Mouse (Mus musculus) testis, adult 2 months (tissue): ENCODE measurements around the gene Gramd4.

ENCODE experiments used
- CTCF ChIP-seq: fragments of 200-500 bp; IDR thresholded peaks from 2 replicates; pipeline ENCODE4 v1.5.1; 2012; ENCODE audit warnings: low read depth, mild to moderate bottlenecking, inconsistent platforms, low read length, moderate library complexity; ENCODE audit not compliant: control insufficient read depth, insufficient read depth, insufficient replicate concordance
- POLR2A ChIP-seq: fragments of 200-500 bp; IDR thresholded peaks from 2 replicates; pipeline ENCODE4 v1.6.1; 2012; ENCODE audit warnings: low read depth, mild to moderate bottlenecking, inconsistent platforms, low read length, moderate library complexity; ENCODE audit not compliant: control insufficient read depth

DNA sequence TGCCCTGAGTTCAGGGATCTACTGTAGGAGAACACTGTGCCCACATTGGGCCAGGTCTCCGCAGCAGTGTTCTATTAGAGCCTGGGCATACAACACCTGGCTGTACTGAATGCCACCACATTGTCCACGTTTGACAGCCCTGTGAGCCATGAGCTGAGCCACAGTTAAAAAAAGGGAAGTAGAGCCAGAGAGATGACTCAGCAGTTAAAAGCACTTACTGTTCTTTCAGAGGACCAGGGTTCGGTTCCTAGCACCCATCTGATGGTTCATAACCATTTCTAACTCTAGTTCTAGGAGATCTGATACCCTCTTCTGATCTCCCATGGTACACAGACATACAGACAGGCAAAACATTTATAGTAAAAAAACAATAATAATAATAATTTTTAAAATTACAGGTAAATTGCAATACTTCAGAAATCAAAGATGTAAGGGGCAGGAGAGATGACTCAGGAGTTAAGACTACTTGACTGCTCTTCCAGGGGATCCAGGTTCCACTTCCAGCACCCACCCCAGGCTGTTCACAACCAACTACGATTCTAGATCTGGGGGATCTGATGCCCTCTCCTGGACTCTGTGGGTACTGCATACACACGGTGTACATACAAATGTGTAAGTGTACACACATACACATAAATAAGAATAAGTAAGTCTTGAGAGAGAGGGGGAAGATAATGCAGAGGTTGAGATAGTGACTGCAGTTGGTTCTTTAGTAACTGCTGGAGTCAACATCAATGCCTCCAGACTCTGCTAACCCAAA is 38.6 kb upstream of the Gramd4 start:
- no peak for TF ChIP-seq POLR2A
- TF ChIP-seq CTCF, result no peak
